Mouse (Mus musculus) testis, adult 2 months (tissue): Measurements from ENCODE around the gene Sycp3. TPM values are rescaled to one million over a fixed set of nuclear protein-coding genes. Genes with fewer than 3 reads are reported as not detected.
"Not testable (repeated sequence)": the region's sequence is repeated elsewhere in the genome, so short reads cannot be mapped to it uniquely, and the experiment has no call there.

Source experiments
- H3K27ac ChIP-seq: fragments of 200-500 bp; 2 replicates; pipeline ENCODE4 v1.5.1; 2012; ENCODE audit warnings: low read depth, low read length; ENCODE audit not compliant: control insufficient read depth, insufficient read depth
- H3K27me3 ChIP-seq: fragments of 200-500 bp; 2 replicates; pipeline ENCODE4 v1.6.1; 2012; ENCODE audit warnings: mild to moderate bottlenecking, low read length, moderate library complexity; ENCODE audit not compliant: control insufficient read depth, insufficient read depth
- H3K36me3 ChIP-seq: fragments of 200-500 bp; 2 replicates; pipeline ENCODE4 v1.6.1; 2012; ENCODE audit warnings: mild to moderate bottlenecking, low read length; ENCODE audit not compliant: control insufficient read depth, insufficient read depth
- H3K4me1 ChIP-seq: fragments of 200-500 bp; 2 replicates; pipeline ENCODE4 v1.6.1; 2012; ENCODE audit warnings: low read length; ENCODE audit not compliant: control insufficient read depth, insufficient read depth
- H3K4me3 ChIP-seq: fragments of 200-500 bp; 2 replicates; pipeline ENCODE4 v1.5.1; 2012; ENCODE audit warnings: low read depth, mild to moderate bottlenecking, low read length, moderate library complexity, mixed read lengths; ENCODE audit not compliant: control insufficient read depth
- CTCF ChIP-seq: fragments of 200-500 bp; IDR thresholded peaks from 2 replicates; pipeline ENCODE4 v1.5.1; 2012; ENCODE audit warnings: low read depth, mild to moderate bottlenecking, inconsistent platforms, low read length, moderate library complexity; ENCODE audit not compliant: control insufficient read depth, insufficient read depth, insufficient replicate concordance
- POLR2A ChIP-seq: fragments of 200-500 bp; IDR thresholded peaks from 2 replicates; pipeline ENCODE4 v1.6.1; 2012; ENCODE audit warnings: low read depth, mild to moderate bottlenecking, inconsistent platforms, low read length, moderate library complexity; ENCODE audit not compliant: control insufficient read depth
- polyA plus RNA-seq: library from polyadenylated mRNA; depleted of rRNA; stranded (reverse); fragments of >200 nt; gene quantifications from 2 replicates; pipeline ENCODE4 v1.2.3, GENCODE M21; 2012; rRNA removed

The Sycp3 gene
- polyA plus RNA-seq, 1 experiment = 17.1 TPM

- Histone ChIP-seq H3K36me3 (no peaks in the 10 kb centered on the region), H3K27me3 (no peaks in the 10 kb centered on the region), H3K4me1 (no peaks in the 10 kb centered on the region), H3K27ac (no peak overlapping the region), H3K4me3 (no peak overlapping the region)
- no peak for TF ChIP-seq POLR2A
- no peak for TF ChIP-seq CTCF
These were observed 51.3 kb downstream of the Sycp3 start for GRCm38 (mm10) chr10:88510503-88511271.

GRCm38 (mm10) chr10:88511355-88511754 is 52.0 kb downstream of the Sycp3 start:
- TF ChIP-seq CTCF (no peak), POLR2A (no peak)
- Histone ChIP-seq H3K27me3 (no peaks in the 10 kb centered on the region), H3K27ac (no peak overlapping the region; the same call in 1 of the 2 replicates), H3K36me3 (no peaks in the 10 kb centered on the region), H3K4me3 (no peak overlapping the region), H3K4me1 (no peaks in the 10 kb centered on the region)

- Histone ChIP-seq H3K27ac (no peak overlapping the region), H3K4me3 (no peak overlapping the region), H3K27me3 (no peaks in the 10 kb centered on the region), H3K36me3 (no peaks in the 10 kb centered on the region), H3K4me1 (no peaks in the 10 kb centered on the region)
- no peak for TF ChIP-seq POLR2A
These were observed 54.3 kb downstream of the Sycp3 start for GRCm38 (mm10) chr10:88513574-88514135.

GRCm38 (mm10) chr10:88514495-88514894 is 55.1 kb downstream of the Sycp3 start:
- no peak for TF ChIP-seq POLR2A
- no peak for TF ChIP-seq CTCF

GRCm38 (mm10) chr10:88515049-88515448 is 55.7 kb downstream of the Sycp3 start:
- not testable (repeated sequence) for H3K36me3 ChIP-seq, H3K4me3 ChIP-seq, H3K4me1 ChIP-seq, H3K27ac ChIP-seq, H3K27me3 ChIP-seq

More at GRCm38 (mm10) chr10:88514495-88514894, 55.1 kb downstream of the Sycp3 start:
- Histone ChIP-seq H3K4me1 (no peaks in the 10 kb centered on the region), H3K27ac (no peak overlapping the region), H3K36me3 (no peaks in the 10 kb centered on the region), H3K4me3 (no peak overlapping the region), H3K27me3 (no peaks in the 10 kb centered on the region)

- no peaks in the 10 kb centered on the region for H3K36me3 ChIP-seq
- H3K27ac ChIP-seq = no peak overlapping the region
- TF ChIP-seq CTCF (no peak), POLR2A (no peak)
- H3K27me3 ChIP-seq = no peaks in the 10 kb centered on the region
- H3K4me3 ChIP-seq = no peak overlapping the region
- H3K4me1 ChIP-seq = no peaks in the 10 kb centered on the region
These were observed 63.4 kb downstream of the Sycp3 start for GRCm38 (mm10) chr10:88522795-88523194.

Other genes starting within 250 kb of the Sycp3 start
- 30.7 and 34.2 TPM in 2 replicates for gene Dram1, start 80.5 kb upstream of the Sycp3 start, polyA plus RNA-seq
- gene Gnptab, start 80.4 kb upstream of the Sycp3 start, polyA plus RNA-seq = 8.1 and 10.0 TPM in 2 replicates
- gene Chpt1, start 44.5 kb downstream of the Sycp3 start, polyA plus RNA-seq = 81.1 and 82.5 TPM in 2 replicates
- 2.1 TPM in 2 replicates for gene Mybpc1, start 145.6 kb downstream of the Sycp3 start, polyA plus RNA-seq
- not detected in 2 replicates for gene Spic, start 225.4 kb downstream of the Sycp3 start, polyA plus RNA-seq